In the genomic region with DNA sequence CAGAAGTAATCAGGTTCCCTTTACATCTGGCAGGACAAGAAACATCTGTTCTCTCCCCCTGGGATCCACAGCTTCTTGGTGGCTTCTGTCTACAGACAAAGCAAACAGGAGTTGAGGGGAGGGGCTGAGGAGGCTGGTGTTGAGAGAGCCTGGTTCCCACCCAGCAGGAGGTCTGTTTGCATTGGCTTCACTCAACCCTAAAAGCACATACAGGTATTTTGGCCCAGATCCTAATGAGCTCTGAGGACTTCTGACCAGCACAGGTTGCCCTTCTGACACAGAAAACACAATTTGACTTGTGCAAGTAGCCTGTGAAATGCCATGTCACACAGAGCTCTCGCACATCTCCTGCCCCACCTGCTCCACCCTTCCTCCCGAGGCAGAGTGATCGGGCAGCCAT, we compare ENCODE assay signal across 16 mouse cellular contexts. TPM values are rescaled to one million over a fixed set of nuclear protein-coding genes. Genes with fewer than 3 reads are reported as not detected.
DNase-seq lines count a peak whose midpoint lies in the region; ATAC-seq and TF ChIP-seq lines count a peak whose summit lies in the region.
"Had no signal": no experiment of that assay in that cellular context is flagged by ENCODE, and none has a peak within 500 bp of the region (broad histone marks: within the 10 kb centered on the region; RNA-seq: fewer than 3 reads in every experiment).

No protein-coding gene starts in this region.

- no peaks in the 10 kb centered on the region for H3K27me3 ChIP-seq in Patski
- H3K27me3 ChIP-seq: embryonic facial prominence, embryonic 15.5 days; forebrain, embryonic 13.5 days; limb, embryonic 15.5 days had no signal

- in situ Hi-C loops in Patski (cut with MboI; ENCODE audit: low pct_unique_long_range_greater_than_20kb) = no loop called here

- peak; percentile 12 for DNase-seq in embryo, embryonic 10 days (ENCODE audit: low spot score)
- DNase-seq in embryo, embryonic 11 days = no peak
- DNase-seq in Patski (ENCODE audit: low read depth, low spot score) = peak; percentile 56
- peak; percentile 31 to 50 for DNase-seq in kidney, postnatal 4 days
- DNase-seq in lung, postnatal 36 days = peak; percentile 81
- no peak for DNase-seq in spleen, postnatal 4 days (ENCODE audit: low spot score in 2 of 2)
- DNase-seq in thymus, postnatal 36 days = no peak
- DNase-seq in spleen, adult 18-20 months = no peak
- DNase-seq: adrenal gland, postnatal 36 days; cerebellum, postnatal 36 days; heart, postnatal 10 days; thymus, adult 2 months had no signal

- TF ChIP-seq CTCF in Patski (IDR thresholded peaks at IDR 0.05) = no peak

- CTCF ChIA-PET in Patski (lab: Charles Lee) = no interaction called here

- no peak for ATAC-seq in Patski
- ATAC-seq: forebrain, embryonic 13.5 days; hindbrain, postnatal 0 days had no signal

- POLR2A ChIA-PET in Patski (lab: Charles Lee) = no interaction called here

RNA-seq across cellular contexts. Expression of a gene that starts 39.6 kb away (rescaled TPM):
- polyA plus RNA-seq in Patski (2021) = 30.4 TPM

RNA-seq across cellular contexts. Expression of a gene that starts 56.3 kb away (rescaled TPM):
- polyA plus RNA-seq in Patski (2021) = 1.9 TPM

Comparison
In these comparisons a context has a peak if more than half of its experiments do, and no peak if none do; other contexts are left out.
1. DNase-seq: peak in embryo, embryonic 10 days (single experiment), Patski (single experiment), kidney, postnatal 4 days (2 of 2) and lung, postnatal 36 days (single experiment); none in embryo, embryonic 11 days (single experiment), spleen, postnatal 4 days (0 of 2), thymus, postnatal 36 days (0 of 2) and spleen, adult 18-20 months (0 of 2).